Mouse (Mus musculus) hindbrain, embryonic 13.5 days (tissue): ENCODE data around the gene Rab4a. TPM values are rescaled to one million over a fixed set of nuclear protein-coding genes. Genes with fewer than 3 reads are reported as not detected.

Experiments
- ATAC-seq: fragments of 200-750 bp; cut with Nextera tagmentation; 2 replicates; pipeline ENCODE4 v1.8.0; 2017; ENCODE audit warnings: moderate TSS enrichment; ENCODE audit not compliant: low FRiP score
- H3K27ac ChIP-seq: fragments of 300-500 bp; sonication (generic); 2 replicates; pipeline ENCODE4 v1.5.1; 2015; ENCODE audit warnings: inconsistent platforms, mild to moderate bottlenecking, moderate library complexity
- H3K27me3 ChIP-seq: fragments of 300-500 bp; sonication (generic); 2 replicates; pipeline ENCODE4 v1.6.1; 2015; ENCODE audit warnings: mild to moderate bottlenecking, inconsistent platforms
- H3K36me3 ChIP-seq: fragments of 300-500 bp; sonication (generic); 2 replicates; pipeline ENCODE4 v1.6.1; 2015; ENCODE audit warnings: mild to moderate bottlenecking, inconsistent platforms
- H3K4me1 ChIP-seq: fragments of 300-500 bp; sonication (generic); replicated peaks from 2 replicates; pipeline ENCODE4 v1.6.1; 2015; ENCODE audit warnings: inconsistent platforms
- H3K4me2 ChIP-seq: fragments of 300-500 bp; sonication (generic); 2 replicates; pipeline ENCODE4 v1.6.1; 2015; ENCODE audit warnings: inconsistent platforms, mild to moderate bottlenecking, moderate library complexity
- H3K4me3 ChIP-seq: fragments of 300-500 bp; sonication (generic); 2 replicates; pipeline ENCODE4 v1.5.1; 2015; ENCODE audit warnings: mild to moderate bottlenecking, inconsistent platforms
- H3K9ac ChIP-seq: fragments of 300-500 bp; sonication (generic); 2 replicates; pipeline ENCODE4 v1.6.1; 2015; ENCODE audit warnings: mild to moderate bottlenecking, inconsistent platforms
- H3K9me3 ChIP-seq: fragments of 300-500 bp; sonication (generic); 2 replicates; pipeline ENCODE4 v1.6.1; 2016; ENCODE audit warnings: inconsistent platforms
- WGBS: fragments of 180-500 bp; shearing (Covaris S2); methylation state at CpG from one replicate; pipeline ENCODE4 v1.1.7; 2015; 5-methylcytosine and 5-hydroxymethylcytosine counted together
- polyA plus RNA-seq: library from polyadenylated mRNA; unstranded; fragments of >200 nt; fragmentation: Nextera tagmentation; extraction: Ambion mirVana; gene quantifications from 2 replicates; pipeline ENCODE4 v1.2.1, GENCODE M21; 2015

Gene Rab4a
- polyA plus RNA-seq, 1 experiment from 2014 or later = 74.8 TPM

DNA sequence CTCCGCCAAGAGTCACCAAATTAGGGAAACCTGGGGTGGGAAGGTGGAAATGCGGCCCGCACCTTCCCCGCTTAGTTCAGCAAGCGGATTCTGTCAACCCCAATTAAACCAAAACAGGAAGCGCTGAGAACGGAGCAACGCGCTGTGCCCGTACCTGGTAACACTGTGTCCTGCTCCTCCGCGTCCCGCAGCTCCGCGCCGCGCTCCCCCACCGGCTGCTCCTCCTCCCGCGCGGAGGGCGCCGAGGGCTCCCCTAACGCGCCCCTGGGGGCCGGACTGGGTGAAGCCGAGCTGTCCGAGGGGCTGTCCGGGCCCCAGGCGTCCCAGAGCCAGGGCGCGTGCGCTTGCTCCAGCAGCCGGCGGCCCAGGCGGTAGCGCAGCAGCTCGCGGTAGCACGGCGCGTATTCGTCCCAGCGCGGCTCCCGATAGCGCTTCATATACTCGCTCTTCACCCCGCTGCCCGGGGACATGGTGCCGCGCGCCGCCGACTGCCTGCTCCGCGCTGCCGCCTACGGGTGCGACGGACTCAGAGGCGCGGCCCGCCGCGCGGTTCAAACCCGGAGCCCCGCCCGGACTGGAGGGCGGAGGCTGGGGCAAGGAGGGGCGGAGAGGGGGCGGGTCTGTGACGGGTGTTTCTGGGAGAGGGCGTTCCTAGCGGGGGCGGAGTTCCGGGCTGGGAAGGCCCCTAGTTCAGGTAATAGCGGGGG is 53.3 kb downstream of the Rab4a start:
- no peaks in the 10 kb centered on the region for H3K9me3 ChIP-seq
- 0 out of 2 replicates have a peak, but pooled peaks cover 3% of the 10 kb centered on the region for H3K36me3 ChIP-seq
- H3K9ac ChIP-seq = peak overlapping the region; percentile 86
- peak overlapping the region; percentile 72 for H3K4me2 ChIP-seq
- peak overlapping the region; percentile 78 for H3K4me3 ChIP-seq
- peak overlapping the region; percentile 88 for H3K27ac ChIP-seq
- peaks cover 25% of the 10 kb centered on the region for H3K27me3 ChIP-seq
- ATAC-seq = peak; percentile 95
- H3K4me1 ChIP-seq = peaks cover 20% of the 10 kb centered on the region
- WGBS = under 1% methylated on average over 78 of the region's 79 CpGs

DNA sequence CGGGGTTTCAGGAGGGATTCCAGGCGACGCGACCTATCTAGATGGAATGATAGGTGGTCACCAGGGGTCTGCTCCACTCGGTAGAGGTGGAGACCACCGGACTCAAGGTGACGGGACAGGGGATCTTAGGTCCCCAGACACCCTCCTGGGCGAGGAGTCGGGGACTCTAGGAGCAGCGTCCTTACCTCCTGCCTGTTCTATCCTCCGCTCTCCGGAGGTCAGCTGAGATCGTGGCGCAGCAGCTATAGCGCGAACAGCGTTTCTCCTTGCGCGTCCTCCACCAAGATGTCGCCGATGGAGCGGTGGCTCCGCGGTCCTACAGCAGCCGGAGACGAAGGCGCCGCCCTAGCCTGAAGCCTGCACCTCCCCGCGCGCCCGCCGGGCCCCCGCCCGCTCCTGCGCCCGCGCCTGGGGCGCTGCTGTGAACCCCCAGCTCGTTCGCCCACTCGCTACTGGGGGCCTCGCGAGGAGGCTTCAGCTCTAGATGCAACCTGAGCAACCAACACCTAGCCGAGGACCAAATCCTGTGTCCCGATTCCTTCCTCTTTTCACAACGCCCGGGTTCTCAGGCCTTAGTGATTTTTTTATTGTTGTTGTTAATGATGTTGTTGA is 54.0 kb downstream of the Rab4a start, which contains the start of gene Ccsap:
TSS of gene Ccsap (minus strand) at position 562 of the 612 bp plus-strand sequence.
- H3K4me3 ChIP-seq = peak within 1 kb of the TSS; percentile 78
- peaks cover 26% of the 10 kb centered on the region for H3K27me3 ChIP-seq
- H3K9me3 ChIP-seq = no peaks in the 10 kb centered on the region
- H3K4me2 ChIP-seq = peak within 1 kb of the TSS; percentile 72
- H3K9ac ChIP-seq = peak within 1 kb of the TSS; percentile 86
- 1% methylated on average over 48 of the region's 48 CpGs for WGBS
- peak within 1 kb of the TSS; percentile 88 for H3K27ac ChIP-seq
- H3K4me1 ChIP-seq = peaks cover 22% of the 10 kb centered on the region
- ATAC-seq = peak; percentile 75
- H3K36me3 ChIP-seq = 0 out of 2 replicates have a peak, but pooled peaks cover under 1% of the 10 kb centered on the region

DNA sequence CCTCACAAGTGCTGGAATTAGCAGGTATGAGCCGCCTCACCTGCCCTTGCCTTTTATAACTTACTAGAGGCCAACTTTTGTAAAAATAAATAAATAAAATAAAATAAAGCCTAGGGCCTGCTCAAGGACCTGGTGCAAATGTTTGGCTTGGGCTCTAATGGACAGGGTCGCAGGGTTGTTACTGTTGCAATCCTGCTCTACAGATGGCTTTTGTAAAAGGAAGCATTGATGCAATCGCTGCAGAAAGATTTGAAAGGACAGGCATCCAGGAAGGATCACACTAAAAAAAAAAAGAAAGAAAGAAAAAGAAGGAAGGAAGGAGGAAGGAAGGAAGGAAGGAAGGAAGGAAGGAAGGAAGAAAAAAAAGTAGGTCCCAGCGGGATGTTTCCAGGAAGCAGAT is 54.6 kb downstream of the Rab4a start:
- no peaks in the 10 kb centered on the region for H3K9me3 ChIP-seq
- 78% methylated on average over 4 of the region's 4 CpGs for WGBS
- peaks cover 29% of the 10 kb centered on the region for H3K27me3 ChIP-seq
- H3K4me1 ChIP-seq = peaks cover 22% of the 10 kb centered on the region
- H3K4me3 ChIP-seq = peak overlapping the region; percentile 78
- peak overlapping the region; percentile 72 for H3K4me2 ChIP-seq
- no peaks in the 10 kb centered on the region for H3K36me3 ChIP-seq
- peak overlapping the region; percentile 86 for H3K9ac ChIP-seq
- ATAC-seq = no peak
- H3K27ac ChIP-seq = no peak overlapping the region

DNA sequence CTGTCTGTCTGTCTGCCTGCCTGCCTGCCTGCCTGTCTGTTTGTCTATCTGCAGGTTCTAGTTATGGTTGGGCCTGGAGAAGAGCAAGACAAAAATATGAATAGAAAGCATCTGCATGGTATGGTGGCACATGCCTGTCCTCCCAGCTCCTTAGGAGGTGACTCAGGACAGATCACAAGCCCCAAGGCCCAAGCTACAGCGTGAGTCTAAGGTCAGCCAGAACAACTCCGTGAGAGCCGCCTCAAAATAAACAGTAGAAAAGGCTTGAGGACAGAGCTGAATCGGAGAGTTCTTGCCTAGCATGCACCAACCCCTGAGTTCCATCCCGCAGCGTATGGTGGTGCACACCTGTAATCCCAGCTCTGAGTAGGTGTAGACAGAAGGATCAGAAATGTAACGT is 60.0 kb downstream of the Rab4a start:
- H3K4me2 ChIP-seq = no peak overlapping the region
- no peak overlapping the region for H3K27ac ChIP-seq
- H3K4me1 ChIP-seq = peaks cover 7% of the 10 kb centered on the region
- no peak overlapping the region for H3K9ac ChIP-seq
- no peak overlapping the region for H3K4me3 ChIP-seq
- H3K36me3 ChIP-seq = no peaks in the 10 kb centered on the region
- peaks cover 23% of the 10 kb centered on the region for H3K27me3 ChIP-seq
- WGBS = 83% methylated on average over 7 of the region's 7 CpGs
- H3K9me3 ChIP-seq = no peaks in the 10 kb centered on the region
- no peak for ATAC-seq

DNA sequence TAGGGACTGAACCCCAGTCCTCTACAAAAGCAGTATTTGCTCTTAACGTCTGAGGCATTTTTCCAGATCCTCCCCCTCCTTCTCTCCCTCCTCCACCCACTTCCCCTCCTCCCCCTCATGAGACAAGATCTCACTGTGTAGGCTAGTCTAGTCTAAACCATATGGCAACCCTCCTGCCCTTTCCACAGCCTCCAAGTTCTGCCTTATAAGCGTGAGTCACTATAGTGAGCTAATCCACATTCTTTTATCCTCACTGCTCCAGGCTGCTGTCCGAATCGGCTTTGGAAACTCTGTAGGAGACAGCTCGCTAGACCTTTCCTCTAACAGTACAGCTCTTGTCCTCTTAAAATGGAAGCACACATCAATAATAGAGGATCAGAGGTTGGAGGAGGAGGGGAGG is 61.2 kb downstream of the Rab4a start:
- no peak for ATAC-seq
- Histone ChIP-seq H3K4me2 (no peak overlapping the region), H3K9me3 (no peaks in the 10 kb centered on the region), H3K4me3 (no peak overlapping the region), H3K4me1 (peaks cover 7% of the 10 kb centered on the region), H3K9ac (no peak overlapping the region), H3K27me3 (peaks cover 14% of the 10 kb centered on the region), H3K36me3 (no peaks in the 10 kb centered on the region), H3K27ac (no peak overlapping the region)
- WGBS = 38% methylated on average over 5 of the region's 5 CpGs

DNA sequence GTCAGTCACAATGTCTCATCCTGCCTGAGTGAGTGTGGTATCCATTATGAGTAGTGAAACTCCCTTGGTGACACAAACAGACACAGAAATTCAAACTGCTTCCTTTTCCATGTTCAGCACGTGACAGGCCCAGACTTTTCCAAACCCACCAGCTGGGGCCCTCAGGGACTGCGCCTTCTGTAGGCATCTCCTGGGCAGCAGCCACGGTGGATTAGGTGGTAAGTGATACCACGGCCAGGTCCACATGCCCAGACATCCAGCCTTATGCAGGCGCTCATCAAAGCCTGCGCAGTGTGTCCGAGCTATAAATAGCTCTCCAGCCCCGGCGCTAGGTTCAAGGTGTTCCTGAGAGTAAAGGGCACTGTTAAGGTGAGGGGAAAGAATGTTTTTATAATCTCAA is 66.3 kb downstream of the Rab4a start:
- Histone ChIP-seq H3K27ac (no peak overlapping the region), H3K9ac (no peak overlapping the region), H3K4me1 (0 out of 2 replicates have a peak, but pooled peaks cover under 1% of the 10 kb centered on the region), H3K36me3 (no peaks in the 10 kb centered on the region), H3K9me3 (no peaks in the 10 kb centered on the region), H3K27me3 (no peaks in the 10 kb centered on the region), H3K4me2 (no peak overlapping the region), H3K4me3 (no peak overlapping the region)
- WGBS = 78% methylated on average over 9 of the region's 9 CpGs
- no peak for ATAC-seq

DNA sequence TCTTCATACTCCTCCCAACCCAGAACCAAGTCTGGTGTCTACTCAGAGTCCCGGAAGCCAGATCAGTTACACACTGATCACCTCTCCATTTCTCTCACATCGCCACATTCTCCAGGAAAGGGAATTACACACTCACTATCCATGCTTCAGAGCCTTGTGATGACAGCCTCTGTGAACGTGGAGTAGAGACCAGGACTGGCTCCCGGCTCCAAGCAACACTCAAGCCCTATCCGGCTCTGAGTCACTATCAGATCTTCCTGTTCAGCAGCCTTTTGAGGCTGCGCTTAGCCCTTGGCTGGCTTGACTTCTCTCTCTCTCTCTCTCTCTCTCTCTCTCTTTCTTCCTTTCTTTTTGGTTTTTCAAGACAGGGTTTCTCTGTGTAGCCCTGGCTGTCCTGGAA is 67.6 kb downstream of the Rab4a start:
- no peak overlapping the region for H3K4me2 ChIP-seq

DNA sequence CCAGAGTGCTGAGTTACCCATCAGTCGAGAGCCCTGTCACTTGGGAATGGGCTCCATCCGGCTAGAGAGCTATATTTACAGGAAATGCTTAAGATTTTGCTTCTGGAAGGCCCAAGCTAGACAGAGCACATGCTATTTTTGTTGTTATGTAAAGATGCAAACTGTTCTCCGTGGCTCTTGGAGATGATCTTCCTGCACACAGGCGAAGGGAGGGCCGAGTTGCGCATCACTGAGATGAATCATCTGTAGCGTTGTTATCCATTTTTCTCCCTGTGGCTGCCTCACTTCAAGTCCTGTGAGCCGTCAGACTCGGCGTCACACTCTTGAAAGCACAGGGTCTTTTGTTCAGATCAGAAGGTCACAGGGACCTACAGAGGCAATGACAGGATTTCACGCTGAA is 68.5 kb downstream of the Rab4a start:
- Histone ChIP-seq H3K9me3 (no peaks in the 10 kb centered on the region), H3K4me2 (no peak overlapping the region), H3K4me1 (no peaks in the 10 kb centered on the region), H3K27ac (no peak overlapping the region), H3K27me3 (no peaks in the 10 kb centered on the region), H3K36me3 (no peaks in the 10 kb centered on the region), H3K4me3 (no peak overlapping the region), H3K9ac (no peak overlapping the region)
- 85% methylated on average over 11 of the region's 11 CpGs for WGBS
- no peak for ATAC-seq

More for the DNA sequence above, 67.6 kb downstream of the Rab4a start:
- Histone ChIP-seq H3K27ac (no peak overlapping the region), H3K9ac (no peak overlapping the region), H3K4me1 (no peaks in the 10 kb centered on the region), H3K36me3 (no peaks in the 10 kb centered on the region), H3K4me3 (no peak overlapping the region), H3K27me3 (no peaks in the 10 kb centered on the region), H3K9me3 (no peaks in the 10 kb centered on the region)
- WGBS = 90% methylated on average over 6 of the region's 6 CpGs
- ATAC-seq = no peak

DNA sequence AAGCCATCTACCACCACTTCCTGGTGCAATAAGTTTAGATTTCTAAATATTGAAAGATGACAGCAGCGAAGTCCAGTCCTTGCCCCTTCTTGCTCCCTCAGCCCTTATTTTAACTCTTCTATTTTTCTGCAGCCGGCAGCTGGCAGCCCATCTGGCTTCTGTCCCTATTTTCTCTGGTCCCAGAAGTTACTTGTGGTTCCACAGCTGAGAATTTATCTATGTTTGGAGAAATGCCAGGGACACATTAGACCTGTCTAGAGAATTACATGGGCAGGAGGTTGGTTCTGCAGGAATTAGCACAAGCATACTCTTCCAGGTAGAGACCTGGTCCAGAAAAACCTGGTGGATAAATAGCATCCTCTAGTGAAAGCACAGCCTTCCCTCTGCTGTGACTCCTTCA is 72.1 kb downstream of the Rab4a start:
- ATAC-seq = no peak
- H3K9ac ChIP-seq = no peak overlapping the region
- no peaks in the 10 kb centered on the region for H3K36me3 ChIP-seq
- H3K4me2 ChIP-seq = no peak overlapping the region
- no peak overlapping the region for H3K4me3 ChIP-seq
- 0 out of 2 replicates have a peak, but pooled peaks cover 8% of the 10 kb centered on the region for H3K4me1 ChIP-seq
- no peak overlapping the region for H3K27ac ChIP-seq
- 0 out of 2 replicates have a peak, but pooled peaks cover 4% of the 10 kb centered on the region for H3K27me3 ChIP-seq
- no peaks in the 10 kb centered on the region for H3K9me3 ChIP-seq
- WGBS = 64% methylated on average over 2 of the region's 2 CpGs

DNA sequence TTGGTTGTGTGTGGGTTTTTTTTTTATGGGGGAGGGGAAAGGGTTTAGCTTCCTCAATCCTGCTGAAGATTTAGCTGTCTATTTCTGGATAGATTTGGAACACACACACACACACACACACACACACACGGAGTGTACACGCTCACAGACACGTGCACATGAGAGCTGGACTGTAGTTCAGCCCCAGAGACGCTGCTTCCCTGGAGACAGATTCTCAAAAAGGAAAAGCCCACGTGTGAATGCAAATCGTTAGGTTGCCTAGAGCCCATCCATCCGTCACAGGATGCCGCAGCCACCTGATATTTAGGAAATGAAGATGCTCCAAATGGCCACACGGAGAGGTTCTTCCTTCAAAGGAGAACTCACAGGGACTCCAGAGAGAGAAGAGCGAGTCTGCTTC is 74.5 kb downstream of the Rab4a start:
- 59% methylated on average over 10 of the region's 10 CpGs for WGBS
- Histone ChIP-seq H3K4me1 (peaks cover 24% of the 10 kb centered on the region), H3K27ac (no peak overlapping the region), H3K27me3 (0 out of 2 replicates have a peak, but pooled peaks cover 6% of the 10 kb centered on the region), H3K4me2 (no peak overlapping the region), H3K4me3 (no peak overlapping the region), H3K9ac (no peak overlapping the region), H3K36me3 (no peaks in the 10 kb centered on the region), H3K9me3 (no peaks in the 10 kb centered on the region)
- ATAC-seq = no peak

DNA sequence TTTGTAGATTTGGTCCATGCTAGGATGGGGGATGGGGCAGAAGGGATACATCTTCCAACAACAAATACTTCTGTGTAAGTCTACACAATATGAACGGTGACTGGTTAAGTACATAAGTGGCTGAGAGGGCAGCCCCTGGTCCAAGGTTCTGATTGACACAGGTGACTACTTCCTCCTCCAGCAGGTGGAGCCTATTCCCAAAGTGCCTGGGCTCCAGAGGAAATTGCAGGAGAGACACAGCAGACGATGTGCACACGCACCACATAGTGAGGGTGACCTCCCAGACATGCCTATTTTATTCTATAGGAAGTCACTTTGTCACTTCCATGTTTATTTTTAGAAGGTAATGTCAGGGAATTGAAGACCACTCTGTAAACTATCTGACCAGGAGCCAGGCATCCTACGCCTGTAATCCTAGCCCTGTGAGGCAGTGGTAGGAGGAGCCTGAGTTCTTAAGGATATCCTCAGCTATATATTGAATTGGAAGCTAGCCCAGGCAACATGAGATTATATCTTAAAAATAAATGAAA is 75.1 kb downstream of the Rab4a start:
- H3K36me3 ChIP-seq = no peaks in the 10 kb centered on the region
- peaks cover 25% of the 10 kb centered on the region for H3K4me1 ChIP-seq
- no peak overlapping the region for H3K4me2 ChIP-seq
- H3K27me3 ChIP-seq = 0 out of 2 replicates have a peak, but pooled peaks cover 9% of the 10 kb centered on the region
- no peak for ATAC-seq
- 63% methylated on average over 4 of the region's 4 CpGs for WGBS
- H3K27ac ChIP-seq = no peak overlapping the region
- no peak overlapping the region for H3K4me3 ChIP-seq
- H3K9ac ChIP-seq = no peak overlapping the region
- H3K9me3 ChIP-seq = no peaks in the 10 kb centered on the region

DNA sequence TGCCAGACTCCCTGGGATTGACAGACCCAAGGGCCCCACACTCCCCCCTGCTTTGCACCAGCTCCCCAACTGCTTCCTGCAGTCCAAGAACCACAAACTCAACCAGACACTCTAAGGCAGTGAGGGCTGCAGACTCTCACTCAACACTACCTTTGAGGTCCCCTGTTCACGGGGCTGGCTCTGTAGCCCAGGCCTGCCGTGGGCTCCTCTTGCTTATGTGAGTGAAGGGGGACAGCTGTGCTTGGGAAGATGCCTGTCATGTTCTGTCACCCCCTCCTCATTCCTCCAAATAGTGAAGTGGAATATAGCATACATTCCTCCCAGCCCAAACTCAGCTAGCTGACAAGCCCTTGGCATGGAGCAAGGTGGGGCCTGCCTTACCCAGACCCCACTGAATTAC is 76.6 kb downstream of the Rab4a start:
- no peak overlapping the region for H3K27ac ChIP-seq
- no peak for ATAC-seq
- no peak overlapping the region for H3K4me3 ChIP-seq
- peaks cover 25% of the 10 kb centered on the region for H3K4me1 ChIP-seq
- no peaks in the 10 kb centered on the region for H3K9me3 ChIP-seq
- no peaks in the 10 kb centered on the region for H3K36me3 ChIP-seq
- WGBS = 83% methylated on average over 2 of the region's 2 CpGs
- H3K27me3 ChIP-seq = peaks cover 21% of the 10 kb centered on the region
- no peak overlapping the region for H3K9ac ChIP-seq
- H3K4me2 ChIP-seq = no peak overlapping the region
